Mouse (Mus musculus) heart, adult 2 months (tissue): ENCODE data around the gene Pomgnt1. TPM values are rescaled to one million over a fixed set of nuclear protein-coding genes. Genes with fewer than 3 reads are reported as not detected.

Experiments used
- DNase-seq, 2 experiments: peaks; one replicate each; pipeline ENCODE4 v3.0.0; 2021
- H3K27ac ChIP-seq: fragments of 200-600 bp; 2 replicates; pipeline ENCODE4 v1.8.1; 2022
- H3K27me3 ChIP-seq: fragments of 200-500 bp; 2 replicates; pipeline ENCODE4 v1.6.1; 2012; ENCODE audit warnings: mild to moderate bottlenecking, low read length, inconsistent platforms, mixed read lengths; ENCODE audit not compliant: control insufficient read depth, insufficient read depth
- H3K36me3 ChIP-seq: fragments of 200-500 bp; 2 replicates; pipeline ENCODE4 v1.6.1; 2012; ENCODE audit warnings: low read length, inconsistent platforms; ENCODE audit not compliant: control insufficient read depth, insufficient read depth
- H3K4me1 ChIP-seq: fragments of 200-500 bp; 2 replicates; pipeline ENCODE4 v1.6.1; 2011; ENCODE audit warnings: low read length; ENCODE audit not compliant: control insufficient read depth, insufficient read depth
- H3K4me3 ChIP-seq: fragments of 200-600 bp; 2 replicates; pipeline ENCODE4 v1.8.1; 2022
- H3K79me2 ChIP-seq: fragments of 200-500 bp; replicated peaks from 2 replicates; pipeline ENCODE4 v1.6.1; 2012; ENCODE audit warnings: mild to moderate bottlenecking, inconsistent platforms, low read length, moderate library complexity, mixed read lengths; ENCODE audit not compliant: control insufficient read depth, insufficient read depth
- H3K9ac ChIP-seq: fragments of 200-500 bp; 2 replicates; pipeline ENCODE4 v1.6.1; 2012; ENCODE audit warnings: low read depth, mild to moderate bottlenecking, control low read depth, inconsistent platforms, low read length, mixed read lengths
- CTCF ChIP-seq: fragments of 200-600 bp; IDR thresholded peaks from 2 replicates; pipeline ENCODE4 v1.8.1; 2022; ENCODE audit warnings: antibody characterized with exemption, mild to moderate bottlenecking, moderate library complexity
- EP300 ChIP-seq: fragments of 200-500 bp; IDR thresholded peaks from 2 replicates; pipeline ENCODE4 v1.6.1; 2011; ENCODE audit warnings: low read depth, low read length, control low read depth; ENCODE audit not compliant: insufficient read depth
- POLR2A ChIP-seq: fragments of 200-500 bp; IDR thresholded peaks from 2 replicates; pipeline ENCODE4 v1.6.1; 2011; ENCODE audit warnings: mild to moderate bottlenecking, low read depth, low read length, control low read depth; ENCODE audit not compliant: insufficient read depth
- WGBS: fragments of 180-500 bp; shearing (Covaris S2); methylation state at CpG from one replicate; pipeline ENCODE4 v1.1.7; 2018; 5-methylcytosine and 5-hydroxymethylcytosine counted together
- intact Hi-C: fragments of 180-260 bp; cut with DNase I; formaldehyde crosslinking; loops from one replicate; pipeline ENCODE4 v1.15.1; 2025
- polyA plus RNA-seq: library from polyadenylated mRNA; depleted of rRNA; stranded (reverse); fragments of >200 nt; gene quantifications from 2 replicates; pipeline ENCODE4 v1.2.3, GENCODE M21; 2012
- total RNA-seq, 2 experiments: library from RNA; stranded (reverse); gene quantifications; 2 replicates each; pipeline ENCODE4 v1.2.3; 2021

The Pomgnt1 gene
- total and polyA plus RNA-seq, 3 experiments = 44.4 to 59.5 (median 52.7) TPM

DNA sequence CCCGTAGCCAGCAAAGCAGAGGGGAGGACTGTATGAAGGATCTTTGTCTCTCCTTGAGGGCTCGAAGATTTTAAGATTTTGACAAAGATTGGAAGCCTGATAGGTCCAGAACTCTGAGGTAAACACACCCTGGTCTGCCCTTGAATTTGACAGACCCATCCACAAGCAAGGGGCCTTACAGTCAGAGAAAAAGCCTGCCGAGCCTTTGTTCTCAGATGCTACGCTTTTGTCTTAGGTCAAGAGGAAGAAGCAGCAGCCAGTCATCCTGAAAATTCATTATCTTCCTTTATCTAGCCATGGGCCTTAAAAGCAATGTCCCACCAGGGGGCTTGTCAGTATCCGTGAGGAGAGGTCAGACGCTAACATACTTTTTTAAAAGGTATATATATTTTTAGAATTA lies 4.3 kb downstream of the Pomgnt1 start:
- TF ChIP-seq POLR2A = no peak
- no peak for TF ChIP-seq CTCF
- TF ChIP-seq EP300 = no peak
- intact Hi-C loops = no loop called here
- H3K9ac ChIP-seq = no peak overlapping the region
- H3K4me3 ChIP-seq = no peak overlapping the region
- peaks cover 1% of the 10 kb centered on the region; the same call in 1 of the 2 replicates for H3K4me1 ChIP-seq
- H3K36me3 ChIP-seq = no peaks in the 10 kb centered on the region
- no peak overlapping the region for H3K27ac ChIP-seq
- 76% methylated on average over 6 of the region's 6 CpGs for WGBS
- no peak for DNase-seq
- no peaks in the 10 kb centered on the region for H3K27me3 ChIP-seq
- H3K79me2 ChIP-seq = no peaks in the 10 kb centered on the region

DNA sequence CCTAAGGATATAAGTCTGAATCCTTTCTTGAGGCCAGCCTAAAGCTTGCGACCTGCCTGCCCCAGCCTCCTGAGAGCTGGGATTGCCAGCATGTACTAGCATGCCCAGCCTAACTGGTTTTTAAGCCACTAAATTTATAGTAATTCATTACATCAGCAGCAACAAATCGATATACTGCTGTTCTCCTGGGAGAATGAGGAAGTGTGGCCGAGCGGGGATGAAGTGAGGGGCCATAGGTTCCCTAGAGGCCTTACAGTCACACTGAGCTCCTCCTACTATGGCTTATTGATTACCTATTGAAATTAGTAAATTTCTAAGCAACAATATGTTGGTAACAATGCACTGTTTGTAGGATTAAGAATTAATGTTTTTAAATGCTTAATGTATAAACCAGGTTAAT lies 9.5 kb downstream of the Pomgnt1 start:
- intact Hi-C loops = no loop called here
- 79% methylated on average over 4 of the region's 4 CpGs for WGBS
- Histone ChIP-seq H3K4me1 (no peaks in the 10 kb centered on the region), H3K36me3 (no peaks in the 10 kb centered on the region), H3K9ac (no peak overlapping the region), H3K27ac (no peak overlapping the region), H3K79me2 (no peaks in the 10 kb centered on the region), H3K27me3 (no peaks in the 10 kb centered on the region), H3K4me3 (no peak overlapping the region)
- no peak for TF ChIP-seq POLR2A
- no peak for TF ChIP-seq EP300
- no peak for TF ChIP-seq CTCF
- no peak for DNase-seq

DNA sequence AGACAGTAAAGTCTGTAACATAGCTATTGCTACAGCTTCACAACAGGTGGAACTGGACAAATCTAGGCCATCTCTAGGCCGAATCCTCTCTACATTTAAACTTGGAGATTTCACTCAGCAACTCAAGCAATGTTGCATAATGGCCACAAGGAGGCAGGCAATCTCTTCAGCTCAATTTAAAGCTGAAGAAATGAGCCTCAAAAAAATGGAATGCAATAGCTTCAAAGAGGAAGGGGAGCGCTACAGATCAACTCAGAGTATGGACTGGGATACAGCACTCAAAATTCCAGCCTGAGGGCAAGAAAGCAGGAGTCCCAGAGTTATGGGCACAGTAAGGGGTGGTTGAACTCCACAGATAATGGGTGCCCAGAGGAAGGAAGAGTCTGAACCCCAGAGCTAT lies 11.3 kb downstream of the Pomgnt1 start:
- WGBS = 28% methylated on average over 2 of the region's 2 CpGs
- Histone ChIP-seq H3K4me3 (no peak overlapping the region), H3K4me1 (no peaks in the 10 kb centered on the region), H3K79me2 (no peaks in the 10 kb centered on the region), H3K27me3 (no peaks in the 10 kb centered on the region), H3K9ac (no peak overlapping the region), H3K27ac (no peak overlapping the region), H3K36me3 (no peaks in the 10 kb centered on the region)
- DNase-seq = no peak
- TF ChIP-seq EP300 (no peak), CTCF (peak; percentile 85)
- intact Hi-C loops = no loop called here

DNA sequence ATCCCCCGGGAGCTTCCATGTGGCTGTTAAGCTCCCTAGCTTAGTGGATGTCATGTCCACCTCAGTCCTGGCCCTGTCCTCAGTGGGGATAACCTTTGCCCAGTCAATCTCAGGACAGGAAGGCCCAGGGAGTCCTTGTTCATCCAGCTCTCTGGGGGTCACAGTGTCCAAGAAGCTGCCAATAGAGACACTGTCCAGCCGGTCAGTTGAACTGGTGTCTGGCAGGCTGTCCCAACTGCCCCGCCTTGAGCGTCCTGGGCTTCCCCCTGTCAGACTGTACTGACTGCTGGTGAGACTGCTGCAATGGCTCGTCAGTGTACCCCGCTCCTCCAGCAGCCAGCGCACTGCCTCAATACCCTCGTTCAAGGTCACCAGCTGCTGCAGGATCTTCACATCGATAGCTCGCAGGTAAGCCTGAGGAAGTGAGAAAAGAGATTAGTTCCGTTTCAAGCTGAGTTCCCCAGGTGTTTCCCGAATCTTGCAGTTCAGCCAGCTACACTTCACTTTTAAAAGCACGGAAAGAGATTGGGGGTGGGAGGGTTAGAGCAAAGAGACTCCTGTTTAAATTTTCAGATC lies 13.9 kb downstream of the Pomgnt1 start:
- Histone ChIP-seq H3K4me1 (no peaks in the 10 kb centered on the region), H3K9ac (no peak overlapping the region), H3K27ac (no peak overlapping the region), H3K4me3 (no peak overlapping the region), H3K36me3 (no peaks in the 10 kb centered on the region), H3K27me3 (no peaks in the 10 kb centered on the region), H3K79me2 (no peaks in the 10 kb centered on the region)
- no peak for DNase-seq
- TF ChIP-seq EP300 (no peak), CTCF (no peak), POLR2A (no peak)
- WGBS = 55% methylated on average over 13 of the region's 13 CpGs
- intact Hi-C loops = no loop called here

DNA sequence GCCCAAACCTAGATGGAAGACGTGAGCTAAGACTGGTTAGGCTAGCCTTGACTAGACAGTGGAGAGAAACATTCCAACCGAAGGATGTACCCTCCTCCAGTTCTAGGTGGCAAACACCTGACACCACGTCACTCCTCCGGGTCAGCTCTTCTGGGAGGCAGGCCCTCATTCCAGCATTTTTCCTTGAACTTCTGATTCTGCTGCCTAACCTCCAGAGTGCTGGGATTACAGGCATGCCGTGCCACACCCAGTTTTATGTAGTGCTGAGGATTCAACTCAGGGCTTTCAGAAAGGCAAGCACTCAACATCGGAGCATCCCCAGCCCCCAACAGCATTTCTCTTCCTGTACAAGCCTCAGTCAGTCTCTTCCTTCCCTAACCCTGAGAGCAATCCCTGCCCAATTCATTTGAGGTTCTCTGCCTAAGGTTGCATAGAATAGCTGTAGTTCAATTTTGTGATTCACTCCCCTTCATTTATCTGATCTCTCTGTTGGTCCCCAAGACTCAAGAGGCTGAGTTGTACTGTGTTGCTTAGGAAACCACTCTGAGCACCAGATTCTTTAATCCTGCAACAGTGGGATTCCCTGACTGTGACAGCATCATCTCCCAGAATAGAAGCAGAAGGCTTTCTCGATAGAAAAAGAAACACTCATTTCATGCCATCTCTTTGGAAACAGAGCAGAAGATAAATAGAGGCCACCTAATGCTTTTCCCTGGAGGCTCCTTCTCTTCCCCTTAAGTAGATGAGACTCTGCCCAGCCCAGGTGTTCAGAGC lies 17.3 kb downstream of the Pomgnt1 start:
- H3K4me1 ChIP-seq = peaks cover 5% of the 10 kb centered on the region
- no peak overlapping the region for H3K27ac ChIP-seq
- H3K9ac ChIP-seq = no peak overlapping the region
- DNase-seq = no peak
- WGBS = 73% methylated on average over 7 of the region's 7 CpGs
- H3K27me3 ChIP-seq = no peaks in the 10 kb centered on the region
- H3K79me2 ChIP-seq = no peaks in the 10 kb centered on the region
- TF ChIP-seq POLR2A = no peak
- TF ChIP-seq CTCF = no peak
- TF ChIP-seq EP300 = no peak
- no peak overlapping the region for H3K4me3 ChIP-seq
- intact Hi-C loops = no loop called here
- H3K36me3 ChIP-seq = no peaks in the 10 kb centered on the region

DNA sequence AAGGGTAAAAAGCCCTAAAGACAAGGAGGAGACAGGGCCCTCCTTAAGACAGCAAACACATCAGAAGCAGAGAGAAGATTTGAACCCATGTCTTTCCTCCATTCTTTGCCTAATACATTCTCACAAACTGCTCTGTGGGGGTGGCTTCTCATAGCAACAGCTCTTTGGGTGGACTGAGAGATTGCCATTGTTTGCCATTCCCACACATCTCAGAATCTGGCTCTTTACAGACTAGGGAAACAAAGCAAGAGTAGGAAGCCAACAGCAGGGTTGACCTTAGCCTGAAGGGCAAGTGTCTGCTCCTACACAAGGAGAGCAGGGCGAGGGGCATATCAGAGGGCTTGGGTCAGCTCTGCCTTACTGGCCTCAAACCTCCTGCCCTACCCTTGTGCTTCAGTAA lies 18.1 kb downstream of the Pomgnt1 start:
- intact Hi-C loops = no loop called here
- H3K27ac ChIP-seq = no peak overlapping the region
- no peak for DNase-seq
- H3K9ac ChIP-seq = no peak overlapping the region
- no peak overlapping the region for H3K4me3 ChIP-seq
- no peaks in the 10 kb centered on the region for H3K36me3 ChIP-seq
- 81% methylated on average over 1 of the region's 1 CpGs for WGBS
- H3K79me2 ChIP-seq = no peaks in the 10 kb centered on the region
- peaks cover 5% of the 10 kb centered on the region for H3K4me1 ChIP-seq
- H3K27me3 ChIP-seq = no peaks in the 10 kb centered on the region
- TF ChIP-seq POLR2A (no peak), CTCF (no peak), EP300 (no peak)
